Mouse (Mus musculus): ENCODE measurements at regions not wholly inside any gene's neighbourhood (a gene's known extent, or its start where the extent isn't known, plus 50 kb on each side); places are given as distances from the start of the nearest gene placed in this dataset.

DNA sequence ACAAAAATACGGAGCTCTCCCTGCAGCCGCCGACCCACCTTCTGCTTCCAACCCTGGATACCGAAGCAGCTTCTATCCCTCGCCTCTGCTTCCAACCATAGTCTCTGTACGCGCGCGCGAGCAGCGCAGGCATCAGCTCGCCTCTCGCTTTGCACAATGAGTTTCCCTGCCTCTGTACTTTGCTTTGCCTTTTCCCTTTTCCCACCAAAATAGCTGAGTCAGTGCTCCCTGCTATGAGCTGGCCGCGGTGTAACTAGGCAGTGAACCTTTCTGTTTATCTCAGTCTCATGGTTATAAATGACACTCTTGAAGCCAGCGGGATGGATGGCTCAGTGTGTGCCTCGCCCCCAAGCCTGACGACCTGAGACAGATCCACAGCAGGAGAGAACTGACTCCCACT, 182.0 kb downstream of the Tfap2c start:
- Histone ChIP-seq H3K9ac (ENCODE audit: low read depth, low read length) (no peak overlapping the region), H3K4me1 (ENCODE audit: control insufficient read depth, insufficient read depth, low read length) (no peaks in the 10 kb centered on the region), H3K36me3 (ENCODE audit: control insufficient read depth, insufficient read depth, low read length) (no peaks in the 10 kb centered on the region), H3K4me3 (no peak overlapping the region), H3K27ac (no peak overlapping the region), H3K27me3 (ENCODE audit: control insufficient read depth, insufficient read depth, low read length) (peaks cover 12% of the 10 kb centered on the region), H3K79me2 (replicated peaks; ENCODE audit: control insufficient read depth, insufficient read depth, low read length) (no peaks in the 10 kb centered on the region)
- intact Hi-C loops (cut with DNase I), result no loop called here
- WGBS, result 3% methylated on average over 18 of the region's 18 CpGs
- TF ChIP-seq CTCF (IDR thresholded peaks at IDR 0.05) (no peak), POLR2A (IDR thresholded peaks at IDR 0.05; ENCODE audit: insufficient read depth, low read depth, low read length) (no peak), EP300 (IDR thresholded peaks at IDR 0.05; ENCODE audit: insufficient read depth, low read depth, low read length) (no peak)
- DNase-seq, result no peak

- H3K27ac ChIP-seq, result no peak overlapping the region
- intact Hi-C loops (cut with DNase I), result no loop called here
- TF ChIP-seq CTCF (IDR thresholded peaks at IDR 0.05), result no peak
- no peak for TF ChIP-seq POLR2A (IDR thresholded peaks at IDR 0.05; ENCODE audit: insufficient read depth, low read depth, low read length)
- TF ChIP-seq EP300 (IDR thresholded peaks at IDR 0.05; ENCODE audit: insufficient read depth, low read depth, low read length), result no peak
- H3K79me2 ChIP-seq (replicated peaks; ENCODE audit: control insufficient read depth, insufficient read depth, low read length), result no peaks in the 10 kb centered on the region
- no peak overlapping the region for H3K4me3 ChIP-seq
- WGBS, result 11% methylated on average over 19 of the region's 19 CpGs
- no peak for DNase-seq
- no peaks in the 10 kb centered on the region for H3K36me3 ChIP-seq (ENCODE audit: control insufficient read depth, insufficient read depth, low read length)
- H3K4me1 ChIP-seq (ENCODE audit: control insufficient read depth, insufficient read depth, low read length), result no peaks in the 10 kb centered on the region
- H3K27me3 ChIP-seq (ENCODE audit: control insufficient read depth, insufficient read depth, low read length), result peaks cover 12% of the 10 kb centered on the region
- no peak overlapping the region for H3K9ac ChIP-seq (ENCODE audit: low read depth, low read length)
Measured at GRCm38 (mm10) chr2:172732453-172733210, 183.2 kb downstream of the Tfap2c start.

DNA sequence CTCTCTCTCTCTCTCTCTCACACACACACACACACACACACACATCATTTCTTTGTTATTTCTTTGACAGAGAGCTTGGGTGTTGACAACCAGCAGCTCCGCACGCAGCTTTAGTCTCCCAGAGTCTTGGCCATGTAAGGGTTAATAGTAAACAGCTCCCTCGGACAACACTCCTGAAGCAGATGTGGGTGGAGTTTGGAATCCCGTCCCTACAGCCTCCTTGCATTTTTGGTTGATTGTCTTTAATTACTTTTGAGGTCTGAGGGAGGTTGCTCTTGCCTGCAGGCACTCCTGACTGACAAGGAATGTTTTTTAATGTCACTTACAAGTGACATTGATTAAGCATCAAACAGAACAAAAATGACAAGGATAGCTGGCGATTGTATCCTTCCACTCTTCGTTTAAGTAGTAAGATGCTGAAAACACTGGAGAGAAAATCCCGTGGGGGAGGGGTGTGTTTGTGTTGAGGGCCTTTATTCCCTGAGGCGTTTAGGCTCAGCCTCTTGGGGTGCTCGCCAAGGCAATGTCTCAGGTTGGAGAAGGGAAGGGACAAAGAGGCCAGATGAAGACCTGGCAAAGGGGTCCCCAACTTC, 184.1 kb downstream of the Tfap2c start:
- intact Hi-C loops (cut with DNase I), result no loop called here
- DNase-seq, result no peak
- H3K79me2 ChIP-seq (replicated peaks; ENCODE audit: control insufficient read depth, insufficient read depth, low read length), result no peaks in the 10 kb centered on the region
- TF ChIP-seq CTCF (IDR thresholded peaks at IDR 0.05) (no peak), POLR2A (IDR thresholded peaks at IDR 0.05; ENCODE audit: insufficient read depth, low read depth, low read length) (no peak), EP300 (IDR thresholded peaks at IDR 0.05; ENCODE audit: insufficient read depth, low read depth, low read length) (no peak)
- WGBS, result 10% methylated on average over 9 of the region's 9 CpGs
- H3K27ac ChIP-seq, result no peak overlapping the region
- H3K27me3 ChIP-seq (ENCODE audit: control insufficient read depth, insufficient read depth, low read length), result peaks cover 6% of the 10 kb centered on the region
- no peaks in the 10 kb centered on the region for H3K36me3 ChIP-seq (ENCODE audit: control insufficient read depth, insufficient read depth, low read length)
- no peaks in the 10 kb centered on the region for H3K4me1 ChIP-seq (ENCODE audit: control insufficient read depth, insufficient read depth, low read length)
- H3K4me3 ChIP-seq, result no peak overlapping the region
- no peak overlapping the region for H3K9ac ChIP-seq (ENCODE audit: low read depth, low read length)

- DNase-seq, result no peak
- intact Hi-C loops (cut with DNase I), result no loop called here
- Histone ChIP-seq H3K9ac (ENCODE audit: low read depth, low read length) (no peak overlapping the region), H3K27ac (no peak overlapping the region), H3K79me2 (replicated peaks; ENCODE audit: control insufficient read depth, insufficient read depth, low read length) (no peaks in the 10 kb centered on the region), H3K27me3 (ENCODE audit: control insufficient read depth, insufficient read depth, low read length) (peaks cover 1% of the 10 kb centered on the region; the same call in 1 of the 2 replicates), H3K4me3 (no peak overlapping the region), H3K36me3 (ENCODE audit: control insufficient read depth, insufficient read depth, low read length) (no peaks in the 10 kb centered on the region), H3K4me1 (ENCODE audit: control insufficient read depth, insufficient read depth, low read length) (no peaks in the 10 kb centered on the region)
- 13% methylated on average over 6 of the region's 6 CpGs for WGBS
- no peak for TF ChIP-seq CTCF (IDR thresholded peaks at IDR 0.05)
- no peak for TF ChIP-seq EP300 (IDR thresholded peaks at IDR 0.05; ENCODE audit: insufficient read depth, low read depth, low read length)
- TF ChIP-seq POLR2A (IDR thresholded peaks at IDR 0.05; ENCODE audit: insufficient read depth, low read depth, low read length), result no peak
Measured at GRCm38 (mm10) chr2:172735621-172736020, 186.2 kb downstream of the Tfap2c start.

- Histone ChIP-seq H3K9ac (ENCODE audit: low read depth, low read length) (no peak overlapping the region), H3K27me3 (ENCODE audit: control insufficient read depth, insufficient read depth, low read length) (no peaks in the 10 kb centered on the region; the same call in 1 of the 2 replicates), H3K4me1 (ENCODE audit: control insufficient read depth, insufficient read depth, low read length) (no peaks in the 10 kb centered on the region), H3K27ac (no peak overlapping the region), H3K4me3 (no peak overlapping the region), H3K36me3 (ENCODE audit: control insufficient read depth, insufficient read depth, low read length) (no peaks in the 10 kb centered on the region), H3K79me2 (replicated peaks; ENCODE audit: control insufficient read depth, insufficient read depth, low read length) (no peaks in the 10 kb centered on the region)
- WGBS, result 24% methylated on average over 11 of the region's 11 CpGs
- no peak for DNase-seq
- no peak for TF ChIP-seq EP300 (IDR thresholded peaks at IDR 0.05; ENCODE audit: insufficient read depth, low read depth, low read length)
- no peak for TF ChIP-seq POLR2A (IDR thresholded peaks at IDR 0.05; ENCODE audit: insufficient read depth, low read depth, low read length)
- no peak for TF ChIP-seq CTCF (IDR thresholded peaks at IDR 0.05)
- intact Hi-C loops (cut with DNase I), result no loop called here
Measured at GRCm38 (mm10) chr2:172739041-172739491, 189.7 kb downstream of the Tfap2c start.

- DNase-seq, result no peak
- H3K79me2 ChIP-seq (replicated peaks; ENCODE audit: control insufficient read depth, insufficient read depth, low read length), result no peaks in the 10 kb centered on the region
- no peak overlapping the region for H3K4me3 ChIP-seq
- no peak overlapping the region for H3K9ac ChIP-seq (ENCODE audit: low read depth, low read length)
- TF ChIP-seq POLR2A (IDR thresholded peaks at IDR 0.05; ENCODE audit: insufficient read depth, low read depth, low read length) (no peak), CTCF (IDR thresholded peaks at IDR 0.05) (no peak), EP300 (IDR thresholded peaks at IDR 0.05; ENCODE audit: insufficient read depth, low read depth, low read length) (no peak)
- 15% methylated on average over 19 of the region's 19 CpGs for WGBS
- intact Hi-C loops (cut with DNase I), result no loop called here
- H3K27ac ChIP-seq, result no peak overlapping the region
- H3K4me1 ChIP-seq (ENCODE audit: control insufficient read depth, insufficient read depth, low read length), result no peaks in the 10 kb centered on the region
- H3K27me3 ChIP-seq (ENCODE audit: control insufficient read depth, insufficient read depth, low read length), result no peaks in the 10 kb centered on the region; the same call in 1 of the 2 replicates
- H3K36me3 ChIP-seq (ENCODE audit: control insufficient read depth, insufficient read depth, low read length), result no peaks in the 10 kb centered on the region
Measured at GRCm38 (mm10) chr2:172739529-172739928, 190.1 kb downstream of the Tfap2c start.
